Mouse (Mus musculus): ENCODE measurements at regions not wholly inside any gene's neighbourhood (a gene's known extent, or its start where the extent isn't known, plus 50 kb on each side); places are given as distances from the start of the nearest gene placed in this dataset.

- TF ChIP-seq CTCF (IDR thresholded peaks at IDR 0.05) (no peak), EP300 (IDR thresholded peaks at IDR 0.05) (no peak)
Observed at GRCm38 (mm10) chr4:31612147-31612824, 351.6 kb upstream of the Map3k7 start.

All from lung, postnatal 0 days (tissue).